Mouse (Mus musculus) common myeloid progenitor, adult 5-6 weeks (primary cell): ENCODE results near the gene Pgpep1. TPM values are rescaled to one million over a fixed set of nuclear protein-coding genes. Genes with fewer than 3 reads are reported as not detected.

ENCODE experiments used
- ATAC-seq: replicated peaks from 2 replicates; pipeline ENCODE4 v1.8.0; 2016; ENCODE audit warnings: low read depth, mild to moderate bottlenecking, moderate TSS enrichment, inconsistent platforms; ENCODE audit not compliant: poor library complexity, severe bottlenecking
- total RNA-seq: library from RNA; stranded (forward); fragments of 200-1000, 187-1606 nt; gene quantifications from 2 replicates; pipeline ENCODE4 v1.2.3, GENCODE M21; 2017

Gene Pgpep1
- total RNA-seq, 1 experiment from 2014 or later: 3.6 TPM

DNA sequence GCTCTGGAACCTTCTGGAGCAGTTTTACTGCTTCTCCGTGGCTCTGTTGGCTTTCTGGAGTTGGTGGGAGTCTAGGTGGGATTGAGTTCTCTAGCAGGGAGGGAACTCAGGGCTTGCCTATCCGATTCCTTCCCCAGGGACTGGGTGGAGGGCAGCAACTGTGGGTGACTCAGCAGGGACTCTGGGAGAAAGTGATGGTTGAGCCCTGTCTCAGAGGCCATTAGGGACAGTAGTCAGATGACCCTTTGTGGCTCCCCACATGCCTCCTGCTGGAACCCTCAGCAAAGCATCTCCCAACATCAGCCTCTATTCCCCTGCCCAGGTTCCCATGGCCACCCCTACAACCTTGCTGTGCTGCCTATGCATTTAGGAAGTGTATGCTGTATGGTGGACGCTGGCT lies 17.2 kb downstream of the Pgpep1 start:
- no peak for ATAC-seq

DNA sequence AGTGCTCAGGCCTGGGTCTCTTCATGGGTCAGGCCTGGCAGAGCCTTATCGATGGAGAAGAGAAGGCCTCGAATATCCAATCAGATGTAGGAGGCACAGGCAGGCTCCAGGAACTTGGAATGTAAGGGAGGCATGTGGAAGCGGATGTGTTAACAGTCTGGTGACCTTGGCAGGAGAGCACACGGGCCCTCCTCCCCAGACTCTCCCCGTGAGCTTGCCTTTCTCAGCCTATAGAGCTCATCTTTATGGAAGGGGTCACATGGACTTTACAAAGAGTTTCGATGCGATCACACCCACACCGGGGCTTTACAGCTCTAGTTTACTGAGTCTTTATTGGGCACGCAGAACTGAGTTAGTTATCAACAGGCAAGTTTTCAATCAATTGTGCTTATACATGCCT lies 21.4 kb downstream of the Pgpep1 start:
- no peak for ATAC-seq

- no peak for ATAC-seq
Measured at GRCm38 (mm10) chr8:70636838-70637237, 23.4 kb downstream of the Pgpep1 start.

- ATAC-seq: peak; percentile 51
Measured at GRCm38 (mm10) chr8:70635527-70635926, 24.7 kb downstream of the Pgpep1 start.

GRCm38 (mm10) chr8:70634066-70634465 lies 26.1 kb downstream of the Pgpep1 start:
- ATAC-seq: no peak

DNA sequence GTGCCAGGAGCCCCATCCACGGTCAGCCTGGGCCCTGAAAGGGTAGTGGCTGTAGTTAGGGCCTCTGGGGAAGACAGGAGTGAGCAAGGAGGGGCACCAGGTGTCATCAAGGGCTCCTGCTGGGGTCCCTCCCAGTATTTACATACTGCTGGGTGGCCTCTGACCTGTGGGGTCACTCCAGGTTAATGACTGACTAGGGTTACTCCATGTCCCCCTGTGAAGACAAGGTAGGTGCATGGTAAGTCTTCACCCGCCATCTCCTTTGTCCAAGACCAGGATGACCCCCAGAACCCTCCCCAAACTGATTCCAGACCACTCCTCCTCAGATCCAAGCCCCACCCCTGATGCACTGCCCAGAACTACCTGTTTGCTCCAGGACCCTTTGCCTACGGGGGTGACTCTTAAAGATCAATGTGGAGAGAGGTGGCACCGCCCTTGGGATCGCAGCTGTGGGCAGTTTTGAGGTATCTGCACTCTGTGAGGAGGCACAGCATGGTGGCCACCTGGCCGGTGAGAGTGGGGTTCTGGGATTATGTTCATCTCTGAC lies 27.8 kb downstream of the Pgpep1 start, which contains the start of gene Gdf15:
TSS of gene Gdf15 (minus strand) at position 111 of the 547 bp plus-strand sequence.
- ATAC-seq: no peak

- ATAC-seq: no peak
Measured at GRCm38 (mm10) chr8:70631436-70631835, 28.8 kb downstream of the Pgpep1 start.

- ATAC-seq: peak; percentile 40
Measured at GRCm38 (mm10) chr8:70630532-70631381, 29.4 kb downstream of the Pgpep1 start.

- peak; percentile 64 for ATAC-seq
Measured at GRCm38 (mm10) chr8:70629574-70630531, 30.3 kb downstream of the Pgpep1 start.

- ATAC-seq: no peak
Measured at GRCm38 (mm10) chr8:70628986-70629490, 31.1 kb downstream of the Pgpep1 start.

- ATAC-seq: no peak
Measured at GRCm38 (mm10) chr8:70627041-70627440, 33.1 kb downstream of the Pgpep1 start.

DNA sequence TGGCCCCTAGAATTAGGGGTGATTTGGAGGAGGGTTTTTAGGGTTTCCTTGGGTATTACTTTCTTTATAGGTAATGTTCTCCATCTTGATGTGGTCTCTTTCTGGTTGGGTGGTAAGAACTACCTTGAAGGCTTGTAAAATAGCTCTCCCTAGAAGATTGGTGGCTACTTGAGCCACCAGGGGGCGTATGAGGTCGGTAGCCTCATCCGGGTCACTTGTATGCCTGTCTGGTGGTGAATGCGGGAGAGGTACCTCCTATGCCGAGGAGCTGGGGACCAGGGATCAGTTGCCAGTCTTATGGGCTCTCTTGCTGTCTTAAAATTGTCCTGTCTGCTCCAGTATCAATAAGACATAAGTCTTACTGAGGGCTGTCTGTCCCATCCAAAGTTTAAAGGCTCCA lies 35.1 kb downstream of the Pgpep1 start:
- 0 out of 2 replicates have a peak, but pooled peaks have one; percentile 19 for ATAC-seq

GRCm38 (mm10) chr8:70622220-70622619 lies 38.0 kb downstream of the Pgpep1 start:
- no peak for ATAC-seq

DNA sequence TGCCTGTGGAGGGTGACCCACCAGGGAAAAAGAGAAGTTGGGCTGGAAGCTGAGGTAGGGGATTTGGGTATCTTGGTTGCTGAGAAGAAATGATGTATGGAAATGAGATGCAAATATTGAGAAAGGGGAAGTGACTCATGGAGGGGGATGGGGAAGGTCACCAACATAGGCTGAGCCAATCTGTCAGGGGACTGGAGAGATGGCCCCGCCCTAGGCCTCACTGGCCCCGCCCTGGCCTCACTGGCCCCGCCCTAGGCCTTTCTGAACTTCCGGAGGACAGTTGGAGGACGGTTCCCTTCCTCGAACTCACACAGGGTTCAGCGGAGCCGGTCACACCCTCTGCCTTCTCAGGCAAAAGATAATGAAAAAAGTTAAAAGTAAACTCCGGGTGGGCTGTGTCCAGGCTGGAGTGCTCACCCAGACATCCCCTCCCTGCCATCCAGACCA lies 41.3 kb downstream of the Pgpep1 start:
- peak; percentile 84 for ATAC-seq

DNA sequence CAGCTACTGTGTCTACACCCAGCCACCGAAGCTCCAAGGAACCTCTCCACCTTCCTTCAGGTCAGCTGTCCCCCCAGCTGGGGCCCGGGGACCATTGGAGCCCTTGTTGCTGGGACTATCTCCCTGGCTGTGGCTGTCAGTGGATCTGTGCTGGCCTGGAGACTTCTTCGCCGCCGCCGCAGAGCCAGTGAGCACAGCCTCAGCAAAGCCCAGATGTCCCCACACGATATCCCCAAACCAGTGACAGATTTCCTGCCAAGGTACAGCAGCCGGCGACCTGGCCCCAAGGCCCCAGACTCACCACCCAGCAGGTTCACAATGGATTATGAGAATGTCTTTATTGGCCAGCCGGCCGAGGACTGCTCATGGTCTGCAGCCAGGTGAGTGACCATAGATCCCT lies 42.2 kb downstream of the Pgpep1 start:
- ATAC-seq: peak; percentile 41

GRCm38 (mm10) chr8:70616645-70617044 lies 43.5 kb downstream of the Pgpep1 start:
- ATAC-seq: 0 out of 2 replicates have a peak, but pooled peaks have one; percentile 17

- peak; percentile 22 for ATAC-seq
Measured at GRCm38 (mm10) chr8:70615894-70616293, 44.3 kb downstream of the Pgpep1 start, which contains the start of gene Lrrc25. Lrrc25 (plus strand) TSS chr8:70616155.

- ATAC-seq: no peak
Measured at GRCm38 (mm10) chr8:70615281-70615680, 44.9 kb downstream of the Pgpep1 start.

- ATAC-seq: no peak
Measured at GRCm38 (mm10) chr8:70614469-70614868, 45.7 kb downstream of the Pgpep1 start.

DNA sequence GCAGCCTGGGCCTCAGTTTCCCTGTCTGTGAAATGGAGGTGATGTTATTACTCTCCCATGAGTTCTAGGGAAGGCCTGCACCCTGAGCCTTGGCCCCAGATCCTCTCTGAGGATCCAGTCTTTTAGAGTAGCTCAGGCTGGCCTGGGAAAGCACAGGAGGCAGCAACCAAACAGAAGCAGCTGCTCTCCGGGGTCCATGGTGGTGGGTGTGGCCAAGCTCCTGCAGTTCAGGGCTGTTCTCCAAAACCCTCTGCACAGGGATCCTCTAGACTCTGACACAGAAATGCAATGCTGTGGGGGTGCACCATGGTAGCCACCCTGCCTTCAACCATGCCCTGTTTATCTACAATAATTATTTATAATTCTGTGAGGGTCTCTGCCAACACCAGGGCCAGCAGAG lies 46.4 kb downstream of the Pgpep1 start:
- ATAC-seq: no peak
